Mouse (Mus musculus) myocyte (in vitro differentiated cells): ENCODE measurements around the gene Uqcrh.

Experiments
- E2F4 ChIP-seq: IDR thresholded peaks from one replicate; pipeline ENCODE4 v1.6.1; 2011; ENCODE audit warnings: mild to moderate bottlenecking, control low read depth, moderate library complexity; ENCODE audit not compliant: insufficient read depth
- MAX ChIP-seq: IDR thresholded peaks from one replicate; pipeline ENCODE4 v1.6.1; 2011; ENCODE audit warnings: low read depth, mild to moderate bottlenecking, control low read depth
- MYOD1 ChIP-seq, 3 experiments: IDR thresholded peaks; one replicate each; pipeline ENCODE4 v1.6.1; 2011; ENCODE audit warnings: control low read depth in 2 of 3, low read depth in 2 of 3, mild to moderate bottlenecking in 2 of 3, moderate library complexity in 1 of 3; ENCODE audit not compliant: insufficient read length in 2 of 3, control insufficient read depth in 1 of 3
- POLR2A ChIP-seq: IDR thresholded peaks from one replicate; pipeline ENCODE4 v1.6.1; 2011; ENCODE audit warnings: low read depth, mild to moderate bottlenecking, control low read depth, moderate library complexity; ENCODE audit not compliant: insufficient read length
- TCF12 ChIP-seq: IDR thresholded peaks from one replicate; pipeline ENCODE4 v1.6.1; 2011; ENCODE audit warnings: mild to moderate bottlenecking, control low read depth; ENCODE audit not compliant: poor library complexity, insufficient read depth, severe bottlenecking

GRCm38 (mm10) chr4:116077240-116078095 lies 2.6 kb upstream of the Uqcrh start:
- TF ChIP-seq TCF12 (no peak), POLR2A (no peak), MAX (no peak), E2F4 (no peak), MYOD1 (IDR thresholded peaks at IDR 0.05; ENCODE audit: control insufficient read depth in 1 of 3, insufficient read length in 2 of 3, low read depth in 2 of 3) (no peak)
